Mouse (Mus musculus): Measurements from ENCODE around the gene Smarcb1.
A peak's percentile ranks its signal among the peaks of the same experiment; 100 is the strongest.

The Smarcb1 gene

GRCm38 (mm10) chr10:75932891-75933290 is 11.5 kb upstream of the Smarcb1 start, which contains the start of gene Chchd10:
TSS of gene Chchd10 (plus strand) at chr10:75933130.
- DNase-seq = no peak

GRCm38 (mm10) chr10:75932081-75932678 is 10.8 kb upstream of the Smarcb1 start:
- DNase-seq = peak; percentile 44 to 50

GRCm38 (mm10) chr10:75931311-75931710 is 9.9 kb upstream of the Smarcb1 start:
- no peak for DNase-seq

DNA sequence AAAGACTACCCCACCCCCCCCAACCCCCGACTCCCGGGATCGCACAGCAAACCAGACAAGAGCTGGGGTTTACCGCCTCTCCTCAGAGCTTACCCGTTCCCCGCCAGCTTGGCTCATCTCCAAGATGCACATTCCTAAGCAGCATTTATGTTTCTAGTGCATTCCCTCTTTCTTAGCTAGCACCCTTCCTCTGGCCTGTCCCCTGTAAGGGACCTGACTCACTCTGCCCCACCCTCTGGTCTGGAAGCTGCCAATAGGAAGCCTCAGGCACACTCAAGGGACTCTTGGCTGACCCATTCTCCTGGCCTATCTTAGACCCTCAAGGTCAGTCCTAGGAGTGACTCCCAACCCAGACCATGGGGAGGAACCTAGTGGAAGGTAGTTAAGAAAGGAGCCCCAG is 8.9 kb upstream of the Smarcb1 start:
- DNase-seq = no peak

DNA sequence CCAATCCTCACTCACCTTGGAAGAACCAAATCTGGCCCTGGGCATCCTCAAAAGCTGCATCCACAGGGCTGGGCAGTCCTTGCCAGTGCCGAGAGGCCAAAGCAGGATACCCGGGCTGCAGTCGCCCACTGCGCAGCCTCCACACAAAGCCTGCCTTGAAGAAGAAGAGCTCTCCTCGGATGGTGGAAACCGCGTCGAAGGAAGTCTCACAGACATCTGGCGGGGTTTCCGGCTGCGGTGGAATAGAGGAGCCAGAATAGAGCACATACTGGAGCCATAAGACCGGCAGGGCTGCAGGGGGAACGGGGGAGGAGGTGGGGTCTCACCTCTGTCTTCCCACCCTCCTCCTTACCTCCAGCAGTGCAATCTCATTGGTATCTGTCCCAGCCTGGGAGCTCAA is 5.0 kb upstream of the Smarcb1 start:
- no peak for DNase-seq

DNA sequence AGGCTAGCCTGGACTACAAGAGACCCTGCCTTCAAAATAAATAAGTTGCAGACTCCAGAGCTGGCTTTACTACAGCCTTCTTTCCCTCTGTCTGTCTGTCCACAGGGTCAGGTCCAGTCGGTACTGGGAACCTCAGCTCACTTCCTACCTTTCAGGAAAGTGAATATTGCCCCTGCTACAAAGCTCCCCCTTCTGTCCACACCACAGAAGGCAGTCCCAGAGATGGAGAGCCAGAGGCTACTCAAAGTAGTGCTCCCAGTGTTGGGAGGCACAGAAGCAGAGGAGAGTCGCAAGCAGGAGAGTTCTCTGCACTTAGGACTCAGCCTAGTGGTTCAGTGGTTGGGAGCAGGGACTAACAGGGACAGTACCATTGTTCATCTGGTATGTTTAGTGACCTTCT is 2.9 kb upstream of the Smarcb1 start:
- DNase-seq = no peak

DNA sequence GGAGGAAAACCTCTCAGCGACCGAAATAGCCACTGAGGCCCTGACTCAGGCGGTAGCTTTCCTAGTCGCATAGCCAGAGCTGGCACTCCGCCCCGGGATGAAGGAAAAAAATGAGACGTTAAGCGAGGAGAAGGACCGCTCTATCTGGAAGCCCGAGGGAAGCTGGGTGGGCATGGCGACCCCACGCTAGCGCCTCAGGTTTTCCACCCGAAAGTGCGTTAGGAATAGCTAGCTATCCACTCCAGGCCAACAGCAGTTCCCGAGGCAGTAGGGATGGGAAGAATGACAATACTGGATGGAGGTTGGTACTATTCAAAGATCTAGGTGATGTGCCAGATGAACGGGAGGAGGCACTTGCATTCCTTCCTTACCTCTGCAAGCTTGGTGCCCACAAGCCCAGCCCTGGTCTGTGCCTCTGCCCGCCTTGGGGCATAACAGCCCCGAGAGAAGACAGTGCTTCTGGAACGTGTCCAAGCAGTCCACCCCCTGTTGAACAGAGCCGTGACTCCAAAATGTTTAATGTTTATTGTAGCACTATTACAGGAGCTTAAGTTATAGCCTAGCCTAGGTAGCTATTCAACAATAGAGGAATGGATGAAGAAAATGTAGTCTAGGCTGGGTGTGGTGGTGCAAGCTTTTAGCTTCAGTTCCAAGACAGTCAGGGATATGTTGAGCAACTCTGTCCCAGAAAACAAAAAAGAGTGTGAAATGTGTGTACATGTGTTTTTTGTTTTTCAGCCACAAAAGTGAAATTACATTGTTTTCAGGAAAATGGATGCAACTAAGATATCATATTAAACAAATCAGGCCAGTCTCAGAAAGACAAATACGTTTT is 526 bp upstream of the Smarcb1 start:
- DNase-seq = peak in 1 of 2 experiments; percentile 64

DNA sequence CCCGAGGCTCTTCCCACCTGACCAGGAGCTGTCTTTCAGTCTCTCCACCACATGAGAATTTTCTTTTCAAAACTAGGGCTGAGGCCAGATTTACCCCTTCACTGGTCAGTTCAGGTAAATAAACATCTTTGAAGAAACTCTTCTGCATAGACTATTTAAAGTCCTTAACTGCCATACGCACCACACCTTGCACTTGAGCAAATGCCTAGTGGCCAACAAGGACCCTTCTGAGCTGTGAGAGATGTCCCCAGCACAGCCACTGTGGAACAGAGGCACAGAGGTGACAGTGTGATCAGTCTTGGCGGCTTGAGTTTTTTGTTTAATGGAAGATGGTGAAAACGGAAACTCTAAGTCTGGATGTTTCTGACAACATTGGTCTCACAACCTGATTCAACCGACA is 2.4 kb downstream of the Smarcb1 start:
- DNase-seq = no peak

GRCm38 (mm10) chr10:75916840-75917239 is 4.6 kb downstream of the Smarcb1 start:
- no peak for DNase-seq

GRCm38 (mm10) chr10:75915557-75915956 is 5.9 kb downstream of the Smarcb1 start:
- DNase-seq = no peak

- no peak for DNase-seq
Observed at GRCm38 (mm10) chr10:75913013-75913589, 8.3 kb downstream of the Smarcb1 start.

DNA sequence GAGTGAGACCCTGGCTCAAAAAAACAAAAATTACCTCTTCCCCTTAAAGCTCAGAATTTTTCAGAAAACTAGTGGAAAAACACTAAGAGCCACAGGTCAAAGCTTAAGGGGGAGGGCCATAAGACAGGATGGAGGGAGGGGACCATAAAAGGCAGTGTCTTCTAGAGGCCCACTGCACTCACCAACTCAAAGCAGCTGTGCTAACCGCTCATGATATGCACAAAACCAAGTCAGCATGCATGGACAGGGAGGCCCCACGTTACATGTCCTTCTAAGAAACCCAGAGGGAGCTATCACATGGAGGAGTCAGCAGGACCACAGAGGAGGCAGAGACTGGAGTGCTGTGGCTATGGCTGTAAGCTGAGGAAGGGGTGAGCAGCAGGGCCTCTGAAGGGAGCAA is 10.7 kb downstream of the Smarcb1 start:
- DNase-seq = no peak

- no peak for DNase-seq
Observed at GRCm38 (mm10) chr10:75906882-75907281, 14.5 kb downstream of the Smarcb1 start.

- no peak for DNase-seq
Observed at GRCm38 (mm10) chr10:75904391-75904790, 17.0 kb downstream of the Smarcb1 start.

GRCm38 (mm10) chr10:75898846-75899245 is 22.6 kb downstream of the Smarcb1 start:
- DNase-seq = no peak

- no peak for DNase-seq
Observed at GRCm38 (mm10) chr10:75898039-75898564, 23.3 kb downstream of the Smarcb1 start.

DNA sequence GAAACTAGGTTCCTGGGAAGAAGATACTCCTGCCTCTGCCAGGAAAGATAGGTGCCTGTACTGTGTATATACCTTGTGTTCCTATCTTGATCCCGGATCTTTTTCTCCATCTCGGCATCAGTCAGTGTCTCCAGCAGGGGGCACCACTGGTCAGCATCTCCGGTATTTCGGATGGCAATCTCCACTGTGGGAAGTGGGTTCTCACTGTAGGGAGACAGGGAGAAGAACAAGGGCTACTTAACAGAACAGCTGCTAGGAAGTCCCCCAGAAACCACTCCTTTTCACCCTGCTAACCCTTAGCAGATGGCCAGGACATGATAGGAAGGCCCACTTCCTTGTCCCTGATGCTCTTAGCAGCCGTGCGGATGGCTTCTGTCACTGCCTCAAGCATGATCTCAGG is 24.0 kb downstream of the Smarcb1 start:
- DNase-seq = peak; percentile 84 to 91

GRCm38 (mm10) chr10:75896208-75896607 is 25.2 kb downstream of the Smarcb1 start:
- no peak for DNase-seq

- no peak for DNase-seq
Observed at GRCm38 (mm10) chr10:75895730-75896129, 25.7 kb downstream of the Smarcb1 start.

GRCm38 (mm10) chr10:75894601-75895000 is 26.8 kb downstream of the Smarcb1 start:
- no peak for DNase-seq

- DNase-seq = peak; percentile 94 to 96
Observed at GRCm38 (mm10) chr10:75893089-75893750, 28.2 kb downstream of the Smarcb1 start, which contains the start of gene Derl3. TSS of gene Derl3 (plus strand) at chr10:75893413.

DNA sequence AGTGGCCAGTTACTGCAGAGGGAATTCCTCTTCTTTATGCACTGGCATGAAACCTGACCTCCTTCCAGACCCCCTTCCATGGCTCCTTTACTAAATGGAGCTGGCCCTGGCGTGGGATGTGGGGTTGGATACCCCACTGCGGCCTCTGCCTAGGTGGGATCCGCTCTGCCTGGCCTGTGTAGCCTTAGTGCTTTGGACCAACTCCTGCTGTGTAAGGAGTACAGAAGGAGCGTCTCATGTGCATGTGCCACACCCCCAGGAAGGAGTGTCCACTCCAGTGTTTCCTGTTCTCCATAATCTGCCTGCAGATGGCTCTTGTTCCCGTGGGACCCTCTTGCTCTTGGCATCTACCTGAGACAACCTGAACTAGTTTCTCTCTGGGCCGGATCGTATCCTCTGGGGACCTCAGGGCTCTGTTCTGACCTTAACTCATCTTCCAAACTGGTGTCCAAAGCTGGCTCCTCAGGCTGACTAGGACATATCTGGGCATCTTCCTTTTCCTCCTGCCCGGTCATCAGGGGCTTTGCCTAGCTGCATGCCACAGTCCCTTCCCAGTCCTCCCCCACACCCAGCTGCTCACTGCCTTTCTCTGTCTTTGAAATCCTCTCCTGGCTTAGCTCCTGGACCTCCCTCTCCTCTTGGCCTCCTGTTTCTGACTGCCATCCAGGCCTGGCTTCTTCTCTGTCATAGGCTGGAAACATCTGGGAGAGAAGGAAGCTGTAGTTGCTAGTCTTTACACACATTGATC is 31.8 kb downstream of the Smarcb1 start:
- no peak for DNase-seq

Data from cerebellum, postnatal 25 days (tissue).